ENCODE assay signal across 8 mouse cellular contexts in the genomic region with DNA sequence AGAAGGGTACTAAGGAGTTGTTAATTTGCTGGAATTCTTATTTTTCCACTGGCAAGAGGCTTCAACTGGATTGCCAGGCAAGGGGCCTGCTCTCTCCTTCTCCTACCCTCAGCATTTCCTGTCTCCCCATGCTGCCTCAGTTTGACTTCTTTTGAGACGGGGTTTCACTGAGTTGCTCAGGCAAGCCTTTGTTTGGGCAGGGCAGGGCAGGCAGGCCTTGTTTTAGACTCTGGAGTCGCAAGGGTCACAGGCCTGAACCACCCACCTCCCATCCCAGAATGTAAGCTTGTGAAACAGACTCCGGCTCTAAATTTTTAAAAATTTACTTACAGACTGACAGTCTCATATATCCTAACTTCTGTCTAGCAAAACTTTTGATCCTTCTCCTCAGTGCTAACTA. TPM values are rescaled to one million over a fixed set of nuclear protein-coding genes. Genes with fewer than 3 reads are reported as not detected.
DNase-seq lines count a peak whose midpoint lies in the region; ATAC-seq and TF ChIP-seq lines count a peak whose summit lies in the region.

No protein-coding gene starts in this region.

- H3K4me1 ChIP-seq in kidney, embryonic 15.5 days: peaks cover 32% of the 10 kb centered on the region
- H3K4me1 ChIP-seq in cortical plate, adult 2 months (ENCODE audit: control insufficient read depth, insufficient read depth, low read length): no peaks in the 10 kb centered on the region
- peaks cover 22% of the 10 kb centered on the region for H3K4me1 ChIP-seq in intestine, embryonic 14.5 days (replicated peaks; ENCODE audit: control insufficient read depth, insufficient read depth, low read length)

- 39% methylated on average over 3 of the region's 3 CpGs for WGBS in kidney, embryonic 15.5 days
- 24% methylated on average over 3 of the region's 3 CpGs for WGBS in intestine, embryonic 14.5 days

- no peak for TF ChIP-seq POLR2A in cortical plate, adult 2 months (IDR thresholded peaks at IDR 0.05; ENCODE audit: extremely low read depth, insufficient read depth, low read length)

- no peaks in the 10 kb centered on the region for H3K27me3 ChIP-seq in kidney, embryonic 15.5 days
- no peaks in the 10 kb centered on the region for H3K27me3 ChIP-seq in intestine, embryonic 14.5 days (replicated peaks; ENCODE audit: control insufficient read depth, insufficient read depth, low read length)

- H3K9ac ChIP-seq in kidney, embryonic 15.5 days: no peak overlapping the region
- H3K9ac ChIP-seq in intestine, embryonic 14.5 days (ENCODE audit: low read length): peak overlapping the region; percentile 87; the same call in 1 of the 2 replicates

- no peak for TF ChIP-seq CTCF in cortical plate, adult 2 months (IDR thresholded peaks at IDR 0.05; ENCODE audit: extremely low read depth, insufficient read depth, low read length)

- no peak for DNase-seq in kidney, postnatal 4 days
- DNase-seq in intestine, embryonic 14.5 days (ENCODE audit: low spot score): no peak
- peak; percentile 42 for DNase-seq in neural tube, embryonic 10.5 days (ENCODE audit: extremely low spot score, low spot score)
- DNase-seq in MN1 (ENCODE audit: low spot score): no peak
- DNase-seq in right cerebral cortex, adult 18-20 months: no peak
- DNase-seq in urinary bladder, postnatal 25 days (ENCODE audit: low spot score): no peak

- peak overlapping the region; percentile 73 for H3K4me2 ChIP-seq in kidney, embryonic 15.5 days
- peak overlapping the region; percentile 81 for H3K4me2 ChIP-seq in intestine, embryonic 14.5 days (ENCODE audit: low read length)

- H3K9me3 ChIP-seq in kidney, embryonic 15.5 days (replicated peaks): no peaks in the 10 kb centered on the region
- no peaks in the 10 kb centered on the region for H3K9me3 ChIP-seq in intestine, embryonic 14.5 days (ENCODE audit: control insufficient read depth, low read length)

- peak overlapping the region; percentile 98 for H3K27ac ChIP-seq in kidney, embryonic 15.5 days
- H3K27ac ChIP-seq in cortical plate, adult 2 months (ENCODE audit: insufficient read depth, low read length): 0 out of 2 replicates have a peak overlapping the region, but pooled peaks have one; percentile 32
- H3K27ac ChIP-seq in intestine, embryonic 14.5 days (ENCODE audit: low read depth): peak overlapping the region; percentile 99

- peaks cover 18% of the 10 kb centered on the region for H3K36me3 ChIP-seq in kidney, embryonic 15.5 days
- H3K36me3 ChIP-seq in intestine, embryonic 14.5 days (ENCODE audit: control insufficient read depth, insufficient read depth, low read length): peaks cover 18% of the 10 kb centered on the region

- no peak overlapping the region for H3K4me3 ChIP-seq in kidney, embryonic 15.5 days (replicated peaks)
- H3K4me3 ChIP-seq in cortical plate, adult 2 months (ENCODE audit: insufficient read depth, low read length): no peak overlapping the region; the same call in 1 of the 2 replicates
- H3K4me3 ChIP-seq in intestine, embryonic 14.5 days (ENCODE audit: low read depth, low read length): no peak overlapping the region

- ATAC-seq in kidney, embryonic 15.5 days (replicated peaks; ENCODE audit: low FRiP score): no peak
- ATAC-seq in intestine, embryonic 14.5 days (replicated peaks; ENCODE audit: low FRiP score, low TSS enrichment, low read depth): no peak

RNA-seq across cellular contexts. Expression of gene Hspa8, which starts 1.7 kb away (rescaled TPM):
- 2,873 and 3,000 TPM in 2 replicates for polyA plus RNA-seq in kidney, embryonic 15.5 days (2015; fragmentation: Nextera tagmentation; extraction: Ambion mirVana)
- polyA plus RNA-seq in cortical plate, adult 2 months (2012; rRNA removed): 1,998 and 2,235 TPM in 2 replicates
- 2,647 and 2,698 TPM in 2 replicates for polyA plus RNA-seq in intestine, embryonic 14.5 days (2014; fragmentation: Nextera tagmentation; extraction: Ambion mirVana)

Comparison
In these comparisons a context has a peak if more than half of its experiments do, and no peak if none do; other contexts are left out.
1. H3K27ac ChIP-seq: peak in every context shown above with its lines; median percentile 99 in intestine, embryonic 14.5 days; 98 in kidney, embryonic 15.5 days; 32 in cortical plate, adult 2 months.